Mouse (Mus musculus) inflammation-experienced regulatory T-cells, adult 6 months (primary cell): ENCODE data around the gene Smarcc1. TPM values are rescaled to one million over a fixed set of nuclear protein-coding genes. Genes with fewer than 3 reads are reported as not detected.

Source experiments
- ATAC-seq: one replicate; pipeline ENCODE4 v1.8.0; 2017
- polyA plus RNA-seq, 3 experiments: library from polyadenylated mRNA; unstranded; fragments of 100-300 nt; shearing (Covaris generic); gene quantifications; one replicate each; pipeline ENCODE4 v1.2.1; 2017

The Smarcc1 gene
- polyA plus RNA-seq, 3 experiments from 2014 or later, result 25.9 to 35.4 (median 26.2) TPM

DNA sequence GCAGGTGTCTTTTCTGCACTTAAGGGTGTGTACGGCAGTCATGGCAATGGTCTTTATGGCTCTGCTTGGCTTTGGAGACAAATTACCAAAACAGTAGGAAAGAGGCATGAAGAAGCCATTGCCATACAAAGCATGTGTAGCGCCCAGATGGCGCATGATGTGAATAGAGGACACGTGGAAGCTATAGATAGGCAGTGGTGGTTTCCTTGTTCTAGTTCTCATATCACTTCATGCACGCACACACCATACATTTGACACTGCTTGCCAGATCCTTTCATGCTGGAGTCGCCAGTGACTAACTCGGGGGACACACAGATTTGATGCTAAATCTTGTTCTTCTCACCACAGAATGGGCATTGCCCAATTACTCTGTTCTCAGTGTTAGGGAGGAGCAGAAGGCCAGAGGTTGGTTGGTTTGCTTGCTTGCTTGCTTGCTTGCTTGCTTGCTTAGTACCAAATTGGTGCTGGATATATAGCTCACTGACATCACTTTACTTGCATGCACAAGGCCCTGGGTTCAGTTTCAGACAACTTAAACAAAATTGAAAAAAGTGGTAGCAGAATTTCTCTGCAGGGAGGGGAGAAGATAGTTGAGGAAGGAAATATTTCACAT is 125.8 kb downstream of the Smarcc1 start, which contains the start of gene Cspg5:
Gene Cspg5, plus strand, starts transcription at position 563 of the 613 bp plus-strand sequence.
- ATAC-seq, result no peak

DNA sequence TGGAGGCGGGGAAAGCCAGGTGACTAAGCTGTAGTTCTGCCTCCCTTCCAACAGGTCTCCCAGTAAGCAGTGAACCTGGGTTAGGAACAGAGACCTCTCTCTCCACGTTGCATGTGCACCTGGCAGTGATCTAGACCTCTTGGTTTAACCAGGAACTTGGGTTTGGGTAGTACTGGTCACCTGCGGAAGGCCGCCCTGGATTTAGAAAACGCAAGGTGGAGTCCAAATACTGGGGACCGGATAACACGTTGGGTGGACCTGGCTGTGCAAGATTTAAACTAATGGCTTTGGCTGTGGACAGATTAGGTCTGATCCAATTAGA is 127.0 kb downstream of the Smarcc1 start:
- ATAC-seq, result no peak

DNA sequence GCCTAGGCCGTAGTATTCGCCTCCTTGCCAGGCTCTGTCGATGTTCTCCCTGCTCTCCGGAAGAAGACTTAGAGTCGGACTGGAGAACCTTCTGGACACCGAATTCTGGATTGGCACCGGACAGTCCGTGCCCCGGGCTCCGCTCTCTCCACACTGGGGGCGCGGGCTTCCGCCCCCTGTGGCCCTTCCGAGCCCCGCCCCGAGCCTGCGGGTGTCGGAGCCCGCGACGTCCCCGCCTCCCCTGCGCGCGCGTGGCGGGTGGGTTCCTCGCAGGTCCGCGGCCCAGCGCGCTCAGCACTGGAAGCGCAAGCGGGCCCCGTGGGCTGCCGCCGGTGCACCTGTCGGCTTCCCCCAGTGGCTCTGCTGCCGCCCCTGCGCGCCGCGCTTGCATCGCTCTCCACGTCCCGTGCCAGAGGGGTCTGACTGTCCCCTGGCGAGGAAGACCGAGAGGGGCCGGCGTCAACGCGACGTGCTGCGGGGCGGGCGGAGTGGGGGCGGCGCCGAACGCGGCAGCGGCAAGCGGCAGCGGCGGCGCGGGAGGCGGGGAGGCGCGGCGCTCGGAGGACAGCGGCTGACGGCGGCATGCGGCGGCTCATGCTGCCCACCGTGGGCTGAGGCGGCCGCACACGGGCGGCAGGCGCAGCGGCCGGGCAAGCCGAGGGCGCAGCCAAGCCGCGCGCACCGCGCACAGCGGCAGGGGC is 127.5 kb downstream of the Smarcc1 start:
- no peak for ATAC-seq

DNA sequence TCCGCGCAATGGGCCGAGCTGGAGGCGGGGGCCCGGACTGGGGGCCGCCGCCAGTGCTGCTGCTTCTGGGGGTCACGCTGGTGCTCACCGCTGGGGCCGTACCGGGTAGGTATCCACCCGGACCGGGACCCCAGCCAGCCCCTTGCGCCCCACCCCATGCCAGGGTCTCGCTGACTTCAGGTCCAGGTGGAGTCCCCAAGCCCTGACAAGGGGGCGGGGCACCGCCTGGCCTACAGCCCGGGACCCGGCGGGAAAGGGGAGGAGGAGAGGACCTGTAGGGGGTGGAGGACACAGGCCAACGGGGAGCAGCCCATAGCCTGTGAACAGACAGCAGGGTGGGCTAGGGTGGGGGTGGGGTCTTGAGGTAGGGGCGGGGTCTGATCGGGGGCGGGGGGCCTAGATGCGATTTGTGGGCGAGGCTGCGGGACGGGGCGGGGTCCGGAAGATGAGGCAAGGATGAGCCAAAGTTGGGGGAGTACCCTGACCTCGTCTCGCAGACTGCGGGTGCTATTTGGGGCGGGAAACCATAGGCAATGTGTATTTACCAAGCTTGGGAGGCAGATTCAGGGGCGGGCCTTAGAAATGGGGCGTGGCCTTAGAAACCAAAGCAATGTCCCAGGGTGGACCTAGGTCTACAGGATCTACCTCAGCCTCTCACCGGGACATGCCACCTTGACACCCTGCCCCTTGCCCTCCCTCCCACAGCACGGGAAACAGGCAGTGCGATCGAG is 128.2 kb downstream of the Smarcc1 start:
- no peak for ATAC-seq

DNA sequence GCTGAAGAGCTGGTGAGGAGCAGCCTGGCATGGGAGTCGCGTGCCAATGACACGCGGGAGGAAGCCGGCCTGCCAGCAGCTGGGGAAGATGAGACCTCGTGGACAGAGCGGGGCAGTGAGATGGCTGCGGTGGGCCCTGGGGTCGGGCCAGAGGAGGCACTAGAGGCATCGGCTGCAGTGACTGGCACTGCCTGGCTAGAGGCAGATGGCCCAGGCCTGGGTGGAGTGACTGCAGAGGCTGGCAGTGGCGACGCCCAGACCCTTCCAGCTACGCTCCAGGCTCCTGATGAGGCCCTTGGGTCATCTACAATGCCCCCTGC is 128.8 kb downstream of the Smarcc1 start:
- no peak for ATAC-seq

DNA sequence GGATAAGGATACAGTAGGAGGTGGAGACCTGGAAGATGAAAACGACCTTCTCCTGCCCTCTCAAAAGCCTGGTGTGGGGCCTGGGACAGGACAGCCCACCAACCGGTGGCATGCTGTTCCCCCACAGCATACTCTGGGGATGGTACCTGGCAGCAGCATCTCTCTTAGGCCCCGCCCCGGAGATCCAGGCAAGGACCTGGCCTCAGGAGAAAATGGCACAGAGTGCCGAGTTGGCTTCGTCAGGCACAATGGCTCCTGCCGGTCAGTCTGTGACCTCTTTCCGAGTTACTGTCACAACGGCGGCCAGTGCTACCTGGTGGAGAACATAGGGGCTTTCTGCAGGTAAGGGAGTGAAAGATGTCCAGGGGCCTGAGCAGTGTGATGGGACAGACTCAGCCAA is 129.5 kb downstream of the Smarcc1 start:
- ATAC-seq, result no peak

DNA sequence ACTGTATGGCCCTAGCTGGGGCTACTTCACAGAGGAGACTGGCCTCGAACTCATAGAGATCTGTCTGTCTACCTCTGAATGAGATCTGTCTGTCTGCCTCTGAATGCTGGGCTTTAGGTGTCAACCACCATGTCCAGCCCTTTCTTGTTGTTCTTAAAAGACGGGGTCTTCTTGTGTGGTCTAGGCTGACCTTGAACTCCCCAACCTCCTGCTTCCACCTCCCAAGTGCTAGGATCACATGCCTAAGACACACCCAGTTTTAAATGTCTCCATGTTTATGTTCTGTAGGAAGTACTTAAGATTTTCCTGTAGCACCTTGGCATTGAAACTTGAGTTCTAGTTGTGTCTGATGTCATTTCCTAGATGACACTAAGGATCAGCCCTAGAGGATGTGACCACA is 131.4 kb downstream of the Smarcc1 start:
- ATAC-seq, result no peak

DNA sequence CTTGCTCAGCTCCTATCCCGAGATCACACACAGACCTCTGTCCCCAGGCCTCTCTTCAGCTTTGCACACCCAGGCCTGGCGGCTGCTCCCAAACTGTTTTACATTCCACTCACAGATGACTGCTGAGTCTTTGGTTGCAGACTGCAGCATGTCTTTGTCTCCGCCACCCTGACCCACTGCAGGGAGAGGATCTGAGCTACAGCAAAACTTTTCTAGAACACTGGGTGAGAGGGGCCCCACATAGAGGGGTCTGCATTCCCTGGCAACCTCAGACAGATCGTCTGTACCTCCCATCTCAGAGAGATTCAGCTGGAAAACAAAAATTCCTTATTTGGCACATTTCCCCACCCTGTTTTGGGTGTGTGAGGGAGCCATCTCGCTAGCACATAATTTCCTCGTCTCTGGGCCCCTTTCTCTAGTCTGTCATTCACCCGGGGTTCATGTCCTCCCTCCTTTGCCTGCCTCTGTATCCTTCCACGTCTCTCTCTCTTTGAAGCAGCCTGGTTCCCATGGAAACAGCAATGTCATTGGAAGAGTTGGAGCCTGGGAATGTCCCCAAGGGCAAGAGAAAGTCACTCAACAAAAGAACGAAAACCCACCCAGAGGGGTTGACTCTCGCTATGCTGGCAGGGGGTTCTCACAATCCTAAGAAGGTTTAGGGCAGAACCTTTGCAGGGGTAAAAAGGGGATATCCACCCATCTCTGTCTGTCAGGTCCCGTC is 132.5 kb downstream of the Smarcc1 start:
- ATAC-seq, result no peak

DNA sequence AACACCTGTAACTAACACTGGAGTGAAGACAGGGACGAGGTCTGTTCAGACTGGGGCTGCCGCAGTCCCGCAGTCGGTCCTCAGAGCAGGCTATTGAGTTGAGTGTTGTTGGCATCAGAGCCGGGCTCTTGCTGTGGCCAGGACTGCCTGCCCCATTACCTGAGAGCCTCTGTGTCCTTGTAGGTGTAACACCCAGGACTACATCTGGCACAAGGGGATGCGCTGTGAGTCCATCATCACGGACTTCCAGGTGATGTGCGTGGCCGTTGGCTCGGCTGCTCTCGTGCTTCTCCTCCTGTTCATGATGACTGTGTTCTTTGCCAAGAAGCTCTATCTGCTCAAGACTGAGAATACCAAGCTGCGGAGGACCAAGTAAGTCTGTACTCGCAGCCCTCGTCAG is 133.3 kb downstream of the Smarcc1 start:
- ATAC-seq, result no peak

DNA sequence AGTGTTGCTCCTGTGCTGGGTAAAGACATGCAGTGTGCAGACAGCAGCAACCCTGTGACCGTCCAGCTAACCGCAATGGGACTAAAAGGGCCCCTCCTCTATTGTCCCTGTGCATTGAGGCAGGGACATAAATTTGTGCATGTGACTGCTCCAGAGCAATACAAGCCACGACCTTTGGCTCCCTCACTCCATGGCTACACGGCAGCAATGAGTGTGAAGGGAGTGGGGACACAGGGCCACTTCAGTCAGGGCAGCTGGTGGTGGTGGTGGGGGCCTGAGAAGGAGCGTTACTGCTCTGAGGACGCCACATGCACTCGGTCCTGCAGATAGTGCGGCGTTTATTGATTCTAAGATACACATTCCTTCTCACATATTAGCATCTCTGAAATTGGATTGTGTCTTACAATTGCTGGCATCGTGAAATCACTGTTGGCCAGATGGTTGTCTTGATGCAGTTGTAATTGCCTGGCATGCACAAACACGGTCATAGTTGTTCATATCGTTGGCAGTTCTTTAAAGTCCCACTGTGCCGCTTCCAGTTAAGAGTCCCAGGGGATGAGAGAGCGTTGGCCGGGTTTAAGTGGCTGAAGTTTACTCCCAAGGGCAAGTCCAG is 138.0 kb downstream of the Smarcc1 start:
- no peak for ATAC-seq

DNA sequence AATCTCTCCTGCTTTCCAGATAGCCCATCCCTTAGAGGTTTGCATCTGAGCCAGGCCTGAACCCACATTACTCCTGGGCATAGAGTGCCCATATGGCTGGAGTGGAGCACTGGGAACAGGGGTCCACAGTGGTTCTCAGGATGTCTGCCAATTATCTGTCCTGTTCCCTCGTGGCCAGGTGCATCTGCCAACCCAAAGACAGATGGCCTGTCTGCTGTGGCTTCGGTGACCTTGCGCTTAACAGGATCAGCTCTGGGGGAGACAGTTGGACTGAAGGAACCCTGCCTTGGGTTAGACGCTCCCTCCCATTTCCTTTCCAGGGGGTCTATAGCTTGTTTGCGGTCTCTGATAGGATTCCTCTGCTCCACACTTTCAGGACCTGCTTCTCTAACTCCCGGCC is 141.1 kb downstream of the Smarcc1 start:
- no peak for ATAC-seq

DNA sequence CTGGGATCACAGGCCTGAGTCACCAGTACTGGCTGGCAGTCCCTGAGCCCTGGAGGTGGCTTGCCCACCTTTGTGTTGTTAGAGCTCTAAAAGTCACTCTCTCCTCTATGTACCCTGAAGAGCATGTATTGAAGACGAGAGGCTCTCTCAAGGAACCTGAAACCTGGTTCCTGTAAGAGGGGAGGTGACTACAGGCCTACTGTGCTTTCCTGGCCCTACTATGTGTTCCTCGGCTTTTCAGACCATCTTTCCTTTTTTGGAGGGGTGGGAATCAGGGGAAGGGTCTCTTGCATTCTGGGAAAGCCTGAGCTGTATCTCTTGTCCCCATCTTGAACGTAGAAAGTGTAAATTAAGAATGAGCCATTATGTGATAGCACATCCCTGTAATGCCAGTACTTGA is 141.6 kb downstream of the Smarcc1 start:
- no peak for ATAC-seq

DNA sequence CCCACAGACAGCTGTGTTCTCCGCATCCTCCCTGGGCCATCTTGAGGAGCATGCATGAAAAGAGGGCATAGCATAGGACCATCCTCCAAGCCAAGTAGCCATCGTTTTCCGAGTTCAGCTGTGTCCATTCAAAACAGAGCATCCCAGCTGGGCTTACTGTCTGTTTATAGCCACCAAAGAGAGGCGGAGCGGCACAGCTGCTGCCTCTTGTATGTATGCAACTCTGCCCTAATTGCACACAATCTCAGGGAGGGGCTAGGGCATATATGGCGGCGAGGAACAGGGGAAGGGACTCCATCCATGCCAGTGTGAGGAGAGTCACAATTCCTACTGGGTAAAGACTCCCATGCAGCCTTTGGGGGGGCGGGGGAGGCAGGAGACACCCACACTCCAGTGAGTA is 145.7 kb downstream of the Smarcc1 start:
- ATAC-seq, result no peak

DNA sequence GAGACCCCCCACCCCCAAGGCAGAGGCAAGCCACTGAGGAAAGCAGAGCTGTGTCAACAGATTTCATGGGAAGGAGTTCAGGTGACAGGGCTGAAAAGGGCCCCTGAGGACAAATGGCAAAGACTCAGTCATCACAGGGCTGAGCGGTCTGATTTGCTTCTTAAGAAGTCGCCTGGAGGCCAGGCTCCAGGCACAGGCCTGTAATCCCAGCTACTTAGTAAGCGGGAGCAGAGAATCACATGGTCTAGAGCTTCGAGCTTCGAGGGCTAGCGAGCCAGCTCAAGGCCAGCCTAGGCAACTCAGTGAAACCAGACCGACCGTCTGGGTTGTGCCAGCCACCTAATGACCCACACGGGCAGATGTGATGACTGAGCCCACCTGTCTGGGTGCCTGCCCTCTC is 147.5 kb downstream of the Smarcc1 start:
- ATAC-seq, result no peak

DNA sequence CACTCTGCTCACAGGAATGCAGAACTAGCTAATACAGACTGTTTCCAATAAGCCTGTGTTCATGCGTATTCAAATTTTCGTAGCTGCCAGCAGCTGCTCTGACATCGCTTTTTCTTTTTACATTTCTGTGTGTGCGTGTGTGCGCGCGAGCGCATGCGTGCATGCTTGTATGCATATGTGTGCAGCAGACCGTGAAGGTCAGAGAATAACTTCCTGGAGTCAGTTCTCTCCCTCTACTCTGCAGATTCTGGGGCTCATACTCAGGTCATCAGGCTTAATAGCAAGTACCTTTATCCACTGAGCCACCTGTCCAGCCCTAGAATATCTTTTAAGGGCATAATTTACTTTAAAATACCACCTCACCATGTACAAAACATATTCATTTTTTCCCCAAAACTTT is 150.9 kb downstream of the Smarcc1 start:
- no peak for ATAC-seq

DNA sequence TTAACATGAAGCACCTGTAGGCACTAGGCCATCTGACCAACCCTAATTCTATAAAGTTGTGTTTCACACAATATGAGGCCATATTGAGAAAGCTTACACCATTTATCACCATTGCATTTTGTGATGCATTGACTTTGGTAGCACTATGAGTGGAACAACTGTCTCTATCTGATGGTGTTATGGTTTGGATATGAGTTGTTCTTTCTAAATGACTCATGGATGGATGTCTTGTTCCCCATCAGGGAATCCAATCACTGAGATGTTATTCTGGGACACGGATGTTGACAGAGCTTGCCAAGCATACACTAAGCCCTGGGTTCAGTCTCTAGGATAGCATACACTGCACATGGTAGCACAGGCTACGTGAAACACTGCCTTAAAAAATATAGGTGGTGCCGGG is 154.8 kb downstream of the Smarcc1 start:
- no peak for ATAC-seq

DNA sequence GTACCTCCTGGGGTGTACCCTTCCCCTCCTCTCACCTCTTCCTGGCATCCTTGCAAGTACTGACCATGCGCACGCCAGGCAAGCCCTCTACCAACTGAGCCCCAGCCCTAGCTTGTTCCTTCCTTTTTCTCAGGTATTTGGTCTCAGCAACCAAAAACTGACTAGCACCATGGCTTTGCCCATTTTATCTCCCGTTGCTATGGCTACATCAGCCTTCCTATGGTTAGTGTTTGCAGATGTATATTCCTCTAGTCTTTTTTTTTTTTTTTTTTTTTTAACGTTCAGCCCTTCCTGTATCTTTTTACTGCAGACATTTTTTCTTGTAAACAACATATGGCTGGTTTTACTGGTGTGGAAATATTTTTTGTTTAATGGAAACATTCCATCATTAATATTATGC is 156.0 kb downstream of the Smarcc1 start:
- no peak for ATAC-seq

DNA sequence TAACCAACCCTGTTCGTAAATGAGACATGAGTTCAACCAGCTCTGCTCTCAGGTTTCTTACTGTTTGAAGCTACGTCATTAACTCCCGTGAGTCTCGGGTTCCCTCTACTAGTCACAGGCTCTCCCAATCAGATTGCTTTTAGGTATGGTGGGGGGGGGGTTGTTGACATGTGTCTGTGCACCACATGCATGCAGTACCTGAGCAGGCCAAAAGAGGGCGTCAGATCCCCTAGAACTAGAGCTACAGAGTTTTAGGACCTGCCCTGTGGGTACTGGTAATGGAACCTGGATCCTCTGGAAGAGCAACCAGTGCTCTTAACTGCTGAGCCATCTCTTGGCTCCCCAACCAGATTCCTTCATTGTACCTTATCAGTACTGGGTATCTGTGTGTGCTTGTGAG is 158.4 kb downstream of the Smarcc1 start:
- no peak for ATAC-seq

DNA sequence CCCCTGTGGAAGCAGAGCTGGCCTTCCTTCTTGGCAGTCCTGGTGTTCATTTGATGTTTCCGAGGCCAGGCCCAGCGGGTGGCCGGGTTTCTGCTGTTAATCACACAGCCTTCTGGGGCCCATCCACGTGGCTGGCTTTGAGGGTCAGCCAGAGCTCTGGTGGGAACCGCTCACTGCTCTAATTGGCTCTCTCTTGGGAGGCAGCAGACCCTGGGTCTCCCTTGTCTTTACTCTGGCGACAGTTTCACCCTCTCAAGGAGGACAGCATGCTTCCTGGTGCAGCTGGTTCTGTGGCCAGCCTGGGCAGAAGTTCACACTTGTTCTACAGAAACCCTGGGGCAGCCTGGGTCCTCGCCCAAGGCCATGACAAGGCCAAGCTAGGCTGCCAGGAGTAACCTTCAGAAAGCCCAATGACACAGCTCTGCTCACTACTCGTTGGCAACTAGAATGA is 159.9 kb downstream of the Smarcc1 start:
- ATAC-seq, result no peak

DNA sequence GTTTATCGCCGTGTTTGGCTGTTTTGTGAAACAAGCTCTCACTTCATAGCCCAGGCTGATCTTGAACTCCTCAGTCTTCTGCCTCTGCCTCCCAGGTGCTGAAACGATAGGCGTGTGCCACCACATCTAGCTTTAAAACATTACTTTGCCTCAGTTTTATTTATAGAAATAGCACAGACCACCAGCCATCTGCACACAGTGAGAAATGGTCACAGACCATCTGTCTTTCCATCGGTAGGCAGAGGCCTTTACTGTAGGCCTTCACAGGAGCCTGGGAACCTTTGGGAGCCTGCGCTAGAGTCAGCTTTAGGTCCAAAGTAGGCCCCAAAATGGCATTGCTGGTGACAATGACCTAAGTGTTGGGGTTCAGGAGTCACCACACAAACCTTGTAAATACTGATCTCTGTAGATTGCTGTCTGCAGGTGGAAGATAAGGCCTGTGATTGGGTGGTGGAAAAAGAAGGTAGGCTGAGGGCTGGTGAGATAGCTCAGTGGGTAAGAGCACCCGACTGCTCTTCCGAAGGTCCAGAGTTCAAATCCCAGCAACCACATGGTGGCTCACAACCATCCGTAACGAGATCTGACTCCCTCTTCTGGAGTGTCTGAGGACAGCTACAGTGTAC is 166.7 kb downstream of the Smarcc1 start:
- no peak for ATAC-seq

DNA sequence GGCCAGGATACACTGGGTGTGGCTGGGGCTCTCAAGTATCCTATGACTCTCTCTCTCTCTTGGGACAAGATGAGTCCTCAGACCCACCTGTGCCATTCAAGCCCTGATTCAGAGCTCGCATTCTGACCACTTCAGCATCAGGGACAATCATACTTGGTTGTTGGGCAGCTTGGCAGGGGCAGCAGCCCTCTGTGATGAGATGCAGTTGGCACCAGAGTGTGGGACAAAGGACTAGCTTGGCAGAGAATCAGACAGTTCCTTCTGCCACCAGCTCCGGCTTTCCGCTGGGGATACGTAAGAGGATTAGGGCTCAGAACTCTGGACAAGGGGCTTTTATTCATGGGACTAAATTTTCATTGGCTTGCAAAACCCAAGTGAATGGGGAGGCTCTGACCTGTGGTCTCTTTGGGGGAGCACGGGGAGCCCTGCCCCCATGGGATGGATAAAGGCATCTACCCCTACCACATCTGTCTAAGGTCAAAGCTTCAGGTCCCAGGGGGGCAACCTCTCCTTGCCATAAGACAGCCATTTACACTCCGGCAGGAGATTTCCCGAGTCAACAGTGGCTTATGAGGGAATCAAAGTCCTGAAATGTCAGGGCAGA is 169.9 kb downstream of the Smarcc1 start:
- no peak for ATAC-seq
